Mouse (Mus musculus) midbrain, embryonic 11.5 days (tissue): ENCODE measurements at regions not wholly inside any gene's neighbourhood (a gene's known extent, or its start where the extent isn't known, plus 50 kb on each side); places are given as distances from the start of the nearest gene placed in this dataset.

Source experiments
- ATAC-seq: fragments of 200-750 bp; cut with Nextera tagmentation; 2 replicates; pipeline ENCODE4 v1.8.0; 2017; ENCODE audit warnings: moderate TSS enrichment, moderate library complexity; ENCODE audit not compliant: low FRiP score
- DNase-seq: peaks from one replicate; pipeline ENCODE4 v3.0.0; 2015; ENCODE audit warnings: low spot score; ENCODE audit errors: missing footprints
- H3K27ac ChIP-seq: fragments of 300-500 bp; sonication (generic); 2 replicates; pipeline ENCODE4 v1.5.1; 2014; ENCODE audit warnings: low read depth, low read length
- H3K27me3 ChIP-seq: fragments of 300-500 bp; sonication (generic); 2 replicates; pipeline ENCODE4 v1.6.1; 2014; ENCODE audit warnings: mild to moderate bottlenecking, low read length, moderate library complexity, mixed read lengths; ENCODE audit not compliant: control insufficient read depth, insufficient read depth
- H3K36me3 ChIP-seq: fragments of 300-500 bp; sonication (generic); 2 replicates; pipeline ENCODE4 v1.6.1; 2014; ENCODE audit warnings: mild to moderate bottlenecking, low read length, moderate library complexity, mixed read lengths; ENCODE audit not compliant: control insufficient read depth, insufficient read depth
- H3K4me1 ChIP-seq: fragments of 300-500 bp; sonication (generic); 2 replicates; pipeline ENCODE4 v1.6.1; 2014; ENCODE audit warnings: low read length; ENCODE audit not compliant: control insufficient read depth, insufficient read depth
- H3K4me2 ChIP-seq: fragments of 300-500 bp; sonication (generic); 2 replicates; pipeline ENCODE4 v1.6.1; 2014; ENCODE audit warnings: mild to moderate bottlenecking, moderate library complexity
- H3K4me3 ChIP-seq: fragments of 300-500 bp; sonication (generic); 2 replicates; pipeline ENCODE4 v1.5.1; 2014; ENCODE audit warnings: low read depth, low read length
- H3K9ac ChIP-seq: fragments of 300-500 bp; sonication (generic); 2 replicates; pipeline ENCODE4 v1.6.1; 2014; ENCODE audit warnings: low read length
- H3K9me3 ChIP-seq: fragments of 300-500 bp; sonication (generic); 2 replicates; pipeline ENCODE4 v1.6.1; 2016; ENCODE audit warnings: low read length; ENCODE audit not compliant: control insufficient read depth
- WGBS: fragments of 180-500 bp; shearing (Covaris S2); extraction: QIAGEN DNeasy Blood & Tissue Kit; methylation state at CpG from one replicate; pipeline ENCODE4 v1.1.7; 2014; 5-methylcytosine and 5-hydroxymethylcytosine counted together

- H3K4me1 ChIP-seq: peaks cover 10% of the 10 kb centered on the region
- H3K27ac ChIP-seq: no peak overlapping the region; the same call in 1 of the 2 replicates
- peak overlapping the region; percentile 36; the same call in 1 of the 2 replicates for H3K9ac ChIP-seq
- no peaks in the 10 kb centered on the region; the same call in 1 of the 2 replicates for H3K9me3 ChIP-seq
- DNase-seq (no peak), ATAC-seq (peak; percentile 81)
- 27% methylated on average over 14 of the region's 14 CpGs for WGBS
- H3K4me2 ChIP-seq: no peak overlapping the region; the same call in 1 of the 2 replicates
- no peak overlapping the region for H3K4me3 ChIP-seq
- H3K36me3 ChIP-seq: no peaks in the 10 kb centered on the region; the same call in 1 of the 2 replicates
- no peaks in the 10 kb centered on the region for H3K27me3 ChIP-seq
These were observed 282.3 kb upstream of the 4930535I16Rik start for GRCm38 (mm10) chr4:124199884-124200844.

GRCm38 (mm10) chr4:124198832-124199231 lies 281.0 kb upstream of the 4930535I16Rik start:
- 68% methylated on average over 15 of the region's 15 CpGs for WGBS
- peaks cover 10% of the 10 kb centered on the region for H3K4me1 ChIP-seq
- no peaks in the 10 kb centered on the region for H3K27me3 ChIP-seq
- ATAC-seq: no peak
- no peak overlapping the region for H3K4me3 ChIP-seq
- H3K27ac ChIP-seq: no peak overlapping the region
- H3K9me3 ChIP-seq: no peaks in the 10 kb centered on the region
- H3K36me3 ChIP-seq: no peaks in the 10 kb centered on the region; the same call in 1 of the 2 replicates
- no peak for DNase-seq
- no peak overlapping the region for H3K9ac ChIP-seq
- H3K4me2 ChIP-seq: no peak overlapping the region

- H3K36me3 ChIP-seq: no peaks in the 10 kb centered on the region; the same call in 1 of the 2 replicates
- H3K27ac ChIP-seq: no peak overlapping the region
- 41% methylated on average over 12 of the region's 12 CpGs for WGBS
- H3K9me3 ChIP-seq: no peaks in the 10 kb centered on the region
- no peak for DNase-seq
- no peak overlapping the region for H3K4me2 ChIP-seq
- H3K27me3 ChIP-seq: no peaks in the 10 kb centered on the region
- H3K4me3 ChIP-seq: no peak overlapping the region
- H3K9ac ChIP-seq: no peak overlapping the region
- no peak for ATAC-seq
- H3K4me1 ChIP-seq: peaks cover 10% of the 10 kb centered on the region
These were observed 278.9 kb upstream of the 4930535I16Rik start for GRCm38 (mm10) chr4:124196711-124197110.

- Histone ChIP-seq H3K4me2 (no peak overlapping the region), H3K27me3 (no peaks in the 10 kb centered on the region), H3K4me3 (no peak overlapping the region), H3K4me1 (no peaks in the 10 kb centered on the region; the same call in 1 of the 2 replicates), H3K36me3 (no peaks in the 10 kb centered on the region; the same call in 1 of the 2 replicates), H3K9ac (no peak overlapping the region), H3K9me3 (no peaks in the 10 kb centered on the region), H3K27ac (no peak overlapping the region)
- ATAC-seq (no peak), DNase-seq (no peak)
- 83% methylated on average over 15 of the region's 15 CpGs for WGBS
These were observed 275.4 kb upstream of the 4930535I16Rik start for GRCm38 (mm10) chr4:124193059-124193721.

GRCm38 (mm10) chr4:124190775-124191174 lies 273.0 kb upstream of the 4930535I16Rik start:
- H3K4me2 ChIP-seq: no peak overlapping the region
- H3K4me3 ChIP-seq: no peak overlapping the region
- DNase-seq (no peak), ATAC-seq (no peak)
- H3K27me3 ChIP-seq: no peaks in the 10 kb centered on the region
- H3K9me3 ChIP-seq: no peaks in the 10 kb centered on the region
- H3K4me1 ChIP-seq: peaks cover 9% of the 10 kb centered on the region
- no peaks in the 10 kb centered on the region for H3K36me3 ChIP-seq
- no peak overlapping the region for H3K9ac ChIP-seq
- WGBS: 89% methylated on average over 4 of the region's 4 CpGs
- H3K27ac ChIP-seq: no peak overlapping the region

GRCm38 (mm10) chr4:124189993-124190385 lies 272.2 kb upstream of the 4930535I16Rik start:
- Histone ChIP-seq H3K4me1 (peaks cover 9% of the 10 kb centered on the region), H3K9me3 (no peaks in the 10 kb centered on the region), H3K27ac (no peak overlapping the region), H3K36me3 (no peaks in the 10 kb centered on the region), H3K4me3 (no peak overlapping the region), H3K9ac (no peak overlapping the region), H3K4me2 (no peak overlapping the region), H3K27me3 (no peaks in the 10 kb centered on the region)
- DNase-seq (no peak), ATAC-seq (no peak)
- WGBS: 86% methylated on average over 13 of the region's 13 CpGs

- peak; percentile 57; the same call in 1 of the 2 replicates for ATAC-seq
- 46% methylated on average over 24 of the region's 24 CpGs for WGBS
- no peak overlapping the region for H3K4me3 ChIP-seq
- no peaks in the 10 kb centered on the region for H3K9me3 ChIP-seq
- H3K27me3 ChIP-seq: no peaks in the 10 kb centered on the region
- H3K4me1 ChIP-seq: peaks cover 9% of the 10 kb centered on the region
- H3K4me2 ChIP-seq: no peak overlapping the region
- no peak for DNase-seq
- no peak overlapping the region for H3K9ac ChIP-seq
- no peaks in the 10 kb centered on the region for H3K36me3 ChIP-seq
- H3K27ac ChIP-seq: no peak overlapping the region
These were observed 271.6 kb upstream of the 4930535I16Rik start for GRCm38 (mm10) chr4:124189352-124189992.

- Histone ChIP-seq H3K4me3 (no peak overlapping the region), H3K36me3 (no peaks in the 10 kb centered on the region), H3K27me3 (no peaks in the 10 kb centered on the region), H3K4me2 (no peak overlapping the region), H3K9me3 (no peaks in the 10 kb centered on the region), H3K27ac (peak overlapping the region; percentile 25; the same call in 1 of the 2 replicates), H3K9ac (peak overlapping the region; percentile 3; the same call in 1 of the 2 replicates), H3K4me1 (peaks cover 9% of the 10 kb centered on the region)
- 18% methylated on average over 4 of the region's 4 CpGs for WGBS
- peak; percentile 89 for DNase-seq
- peak; percentile 82 for ATAC-seq
These were observed 269.3 kb upstream of the 4930535I16Rik start for GRCm38 (mm10) chr4:124187108-124187507.
